Mouse (Mus musculus) hindbrain, embryonic 10.5 days (tissue): ENCODE measurements around the gene Entpd8. TPM values are rescaled to one million over a fixed set of nuclear protein-coding genes. Genes with fewer than 3 reads are reported as not detected.
A peak's percentile ranks its signal among the peaks of the same experiment; 100 is the strongest.

Experiments
- DNase-seq: peaks from one replicate; pipeline ENCODE4 v3.0.0-alpha.2; 2017; ENCODE audit warnings: low spot score
- H3K27ac ChIP-seq: fragments of 300-500 bp; sonication (generic); 2 replicates; pipeline ENCODE4 v1.5.1; 2016; ENCODE audit warnings: mild to moderate bottlenecking, moderate library complexity
- H3K27me3 ChIP-seq: fragments of 300-500 bp; sonication (generic); 2 replicates; pipeline ENCODE4 v1.6.1; 2016; ENCODE audit warnings: mild to moderate bottlenecking; ENCODE audit not compliant: poor library complexity, insufficient read depth, severe bottlenecking
- H3K36me3 ChIP-seq: fragments of 300-500 bp; sonication (generic); 2 replicates; pipeline ENCODE4 v1.6.1; 2016; ENCODE audit warnings: mild to moderate bottlenecking, moderate library complexity
- H3K4me1 ChIP-seq: fragments of 300-500 bp; sonication (generic); replicated peaks from 2 replicates; pipeline ENCODE4 v1.6.1; 2016; ENCODE audit warnings: mild to moderate bottlenecking
- H3K4me3 ChIP-seq: fragments of 300-500 bp; sonication (generic); 2 replicates; pipeline ENCODE4 v1.5.1; 2016; ENCODE audit warnings: mild to moderate bottlenecking, moderate library complexity
- H3K9me3 ChIP-seq: fragments of 300-500 bp; sonication (generic); 2 replicates; pipeline ENCODE4 v1.6.1; 2016; ENCODE audit warnings: mild to moderate bottlenecking, moderate library complexity
- WGBS: fragments of 180-500 bp; shearing (Covaris S2); methylation state at CpG from one replicate; pipeline ENCODE4 v1.1.7; 2016; 5-methylcytosine and 5-hydroxymethylcytosine counted together
- polyA plus RNA-seq: library from polyadenylated mRNA; unstranded; fragments of >200 nt; fragmentation: Nextera tagmentation; extraction: Ambion mirVana; gene quantifications from 2 replicates; pipeline ENCODE4 v1.2.1, GENCODE M21; 2016

Entpd8 gene
- polyA plus RNA-seq, 1 experiment from 2014 or later: not detected

DNA sequence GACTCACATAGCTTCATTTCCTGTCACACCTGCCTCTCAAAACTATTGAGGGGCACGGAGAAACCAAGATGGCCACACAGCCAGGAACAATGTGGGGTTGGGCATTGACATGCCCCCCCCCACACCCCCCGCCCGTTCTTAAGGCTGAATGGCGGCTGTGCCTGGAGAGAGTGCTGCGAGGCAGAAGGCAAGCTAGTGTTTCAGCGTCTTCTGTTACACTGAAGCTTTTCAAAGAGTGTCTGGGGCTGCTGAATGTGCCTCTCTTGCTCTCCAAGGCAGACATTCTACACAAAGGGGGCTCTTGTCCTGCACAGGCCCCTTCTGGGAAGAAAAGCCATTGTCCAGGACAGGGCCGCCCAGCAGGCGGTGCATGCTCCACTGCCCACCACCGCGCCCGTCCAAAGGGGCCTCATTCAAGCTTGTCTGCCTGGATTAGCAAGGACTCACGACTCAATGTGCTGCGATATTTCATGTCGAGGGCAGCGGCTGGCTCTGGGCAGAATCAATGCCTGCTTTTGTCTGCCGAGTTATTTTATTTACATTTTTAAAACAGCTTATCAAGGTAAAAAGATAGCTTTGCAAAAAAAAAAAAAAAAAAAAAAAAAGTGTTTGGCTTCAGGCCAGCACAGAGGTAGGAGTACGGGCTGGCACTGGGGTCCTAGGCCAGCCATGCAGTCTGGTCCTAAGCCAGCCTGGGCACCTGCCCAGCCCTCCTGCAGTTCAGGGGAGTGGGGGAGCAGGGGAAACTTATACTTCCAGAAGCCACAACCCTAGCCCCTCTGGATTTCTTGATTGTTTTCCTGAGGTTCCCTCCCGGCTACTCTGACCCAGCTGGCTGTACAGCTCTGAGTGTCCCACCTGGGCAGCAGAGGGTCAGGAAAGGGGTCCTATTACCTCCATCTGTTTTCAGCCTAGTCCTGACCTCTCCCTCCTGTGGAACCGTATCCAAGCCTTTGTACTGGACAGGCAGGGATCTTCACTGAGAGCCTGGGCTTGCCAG lies 46.2 kb downstream of the Entpd8 start:
- H3K36me3 ChIP-seq: no peaks in the 10 kb centered on the region
- H3K4me3 ChIP-seq: peak overlapping the region; percentile 20
- peak overlapping the region; percentile 95 for H3K27ac ChIP-seq
- peaks cover 19% of the 10 kb centered on the region for H3K27me3 ChIP-seq
- 12% methylated on average over 19 of the region's 19 CpGs for WGBS
- peak; percentile 93 for DNase-seq
- H3K9me3 ChIP-seq: no peaks in the 10 kb centered on the region
- peaks cover 80% of the 10 kb centered on the region for H3K4me1 ChIP-seq

- Histone ChIP-seq H3K27me3 (peaks cover 19% of the 10 kb centered on the region), H3K36me3 (no peaks in the 10 kb centered on the region), H3K9me3 (no peaks in the 10 kb centered on the region), H3K4me3 (peak overlapping the region; percentile 12; the same call in 1 of the 2 replicates), H3K4me1 (peaks cover 84% of the 10 kb centered on the region), H3K27ac (peak overlapping the region; percentile 95)
- peak; percentile 68 for DNase-seq
- WGBS: 38% methylated on average over 5 of the region's 5 CpGs
These were observed 47.1 kb downstream of the Entpd8 start for GRCm38 (mm10) chr2:25127206-25127605.

GRCm38 (mm10) chr2:25128072-25128471 lies 48.0 kb downstream of the Entpd8 start:
- peaks cover 82% of the 10 kb centered on the region for H3K4me1 ChIP-seq
- no peak for DNase-seq
- H3K36me3 ChIP-seq: no peaks in the 10 kb centered on the region
- peaks cover 11% of the 10 kb centered on the region for H3K27me3 ChIP-seq
- no peak overlapping the region for H3K4me3 ChIP-seq
- 85% methylated on average over 11 of the region's 11 CpGs for WGBS
- no peaks in the 10 kb centered on the region for H3K9me3 ChIP-seq
- H3K27ac ChIP-seq: peak overlapping the region; percentile 95

DNA sequence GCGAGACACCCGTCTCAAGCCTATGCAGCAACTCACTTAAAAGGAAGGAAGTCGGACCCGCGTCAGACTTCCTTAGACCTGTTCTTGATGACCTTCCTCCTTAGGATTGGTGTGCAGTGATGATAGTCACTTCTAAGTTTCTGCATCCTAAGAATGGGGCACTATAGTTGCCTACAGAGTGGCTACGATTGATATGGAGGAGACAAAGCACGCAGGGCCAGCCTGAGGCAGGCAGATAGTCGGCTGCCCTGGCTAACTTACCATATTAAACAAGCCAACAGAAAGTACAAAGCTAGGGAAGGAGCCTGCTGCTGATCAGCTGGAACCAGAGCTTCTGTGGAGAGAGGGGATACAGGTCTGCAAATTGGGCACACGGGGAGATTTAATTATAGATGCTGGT lies 51.5 kb downstream of the Entpd8 start:
- 0 out of 2 replicates have a peak overlapping the region, but pooled peaks have one; percentile 17 for H3K27ac ChIP-seq
- 79% methylated on average over 9 of the region's 9 CpGs for whole genome bisulfite sequencing
- no peaks in the 10 kb centered on the region for H3K36me3 ChIP-seq
- no peak overlapping the region for H3K4me3 ChIP-seq
- no peaks in the 10 kb centered on the region for H3K9me3 ChIP-seq
- no peaks in the 10 kb centered on the region for H3K27me3 ChIP-seq
- H3K4me1 ChIP-seq: peaks cover 47% of the 10 kb centered on the region
- no peak for DNase-seq

Other genes starting within 250 kb of the Entpd8 start
- 119 and 145 TPM in 2 replicates for gene Ehmt1, start 160.7 kb upstream of the Entpd8 start, polyA plus RNA-seq
- gene Arrdc1, start 145.1 kb upstream of the Entpd8 start, polyA plus RNA-seq: 19.4 and 20.6 TPM in 2 replicates
- 24.0 and 27.6 TPM in 2 replicates for gene Zmynd19, start 130.5 kb upstream of the Entpd8 start, polyA plus RNA-seq
- 30.8 and 35.5 TPM in 2 replicates for gene Dph7, start 117.9 kb upstream of the Entpd8 start, polyA plus RNA-seq
- gene Mrpl41, start 105.2 kb upstream of the Entpd8 start, polyA plus RNA-seq: 128 and 156 TPM in 2 replicates
- gene Pnpla7, start 104.3 kb upstream of the Entpd8 start, polyA plus RNA-seq: 3.9 and 5.3 TPM in 2 replicates
- gene Nsmf, start 25.9 kb upstream of the Entpd8 start, polyA plus RNA-seq: 72.2 and 89.0 TPM in 2 replicates
- gene Noxa1, start 14.8 kb downstream of the Entpd8 start, polyA plus RNA-seq: 0.22 and 0.38 TPM in 2 replicates
- 77.4 and 108 TPM in 2 replicates for gene Nrarp, start 100.5 kb downstream of the Entpd8 start, polyA plus RNA-seq
- gene Tor4a, start 116.6 kb downstream of the Entpd8 start, polyA plus RNA-seq: 2.6 and 2.7 TPM in 2 replicates
- gene Nelfb, start 131.2 kb downstream of the Entpd8 start, polyA plus RNA-seq: 123 and 132 TPM in 2 replicates
- gene Stpg3, start 134.3 kb downstream of the Entpd8 start, polyA plus RNA-seq: not detected in 2 replicates
- gene Fam166a, start 138.4 kb downstream of the Entpd8 start, polyA plus RNA-seq: not detected in 2 replicates
- gene Tubb4b, start 144.4 kb downstream of the Entpd8 start, polyA plus RNA-seq: 655 and 693 TPM in 2 replicates
- gene Slc34a3, start 154.1 kb downstream of the Entpd8 start, polyA plus RNA-seq: not detected in 2 replicates
- not detected in 2 replicates for gene Rnf224, start 156.5 kb downstream of the Entpd8 start, polyA plus RNA-seq
- gene Rnf208, start 162.0 kb downstream of the Entpd8 start, polyA plus RNA-seq: 25.5 and 43.5 TPM in 2 replicates
- gene Cysrt1, start 162.1 kb downstream of the Entpd8 start, polyA plus RNA-seq: not detected in 2 replicates
- gene AL732309.1, start 166.6 kb downstream of the Entpd8 start, polyA plus RNA-seq: 5.7 and 6.2 TPM in 2 replicates
- gene Tmem203, start 175.1 kb downstream of the Entpd8 start, polyA plus RNA-seq: 18.7 and 20.3 TPM in 2 replicates
- 8.1 and 9.5 TPM in 2 replicates for gene Tprn, start 182.3 kb downstream of the Entpd8 start, polyA plus RNA-seq
- 248 and 259 TPM in 2 replicates for gene Ssna1, start 192.1 kb downstream of the Entpd8 start, polyA plus RNA-seq
- gene Anapc2, start 192.2 kb downstream of the Entpd8 start, polyA plus RNA-seq: 150 and 156 TPM in 2 replicates
- gene Tmem210, start 207.8 kb downstream of the Entpd8 start, polyA plus RNA-seq: not detected in 2 replicates
- not detected in 2 replicates for gene Lrrc26, start 209.6 kb downstream of the Entpd8 start, polyA plus RNA-seq
- 1.2 and 4.5 TPM in 2 replicates for gene Grin1, start 238.9 kb downstream of the Entpd8 start, polyA plus RNA-seq